Mouse (Mus musculus): Measurements from ENCODE around the gene 9230112D13Rik. TPM values are rescaled to one million over a fixed set of nuclear protein-coding genes. Genes with fewer than 3 reads are reported as not detected.

9230112D13Rik gene
- polyA plus RNA-seq, 1 experiment, result not detected

DNA sequence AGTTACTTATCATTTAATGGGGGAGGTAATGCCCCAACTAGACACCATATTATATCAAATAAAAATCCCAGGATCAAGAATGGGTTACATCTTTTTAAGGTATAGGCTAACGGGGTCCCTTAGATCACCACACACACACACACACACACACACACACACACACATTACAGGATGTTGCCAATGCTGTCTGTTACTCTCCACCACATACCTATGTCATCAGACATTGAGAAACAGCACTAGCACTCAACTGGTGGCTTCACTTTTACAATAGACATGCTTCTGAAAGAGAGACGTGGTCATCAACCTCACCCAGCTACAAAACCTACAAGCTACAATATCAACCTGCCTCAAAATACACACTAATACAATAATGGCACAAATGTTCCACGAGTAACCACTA lies 28.9 kb downstream of the 9230112D13Rik start:
- WGBS, result 89% methylated on average over 3 of the region's 3 CpGs
- Histone ChIP-seq H3K4me1 (ENCODE audit: control insufficient read depth, insufficient read depth, low read length) (no peaks in the 10 kb centered on the region), H3K27me3 (ENCODE audit: control insufficient read depth, insufficient read depth, low read length) (no peaks in the 10 kb centered on the region), H3K4me3 (replicated peaks; ENCODE audit: insufficient read depth, low read depth, low read length) (no peak overlapping the region), H3K27ac (ENCODE audit: insufficient read depth, low read length) (no peak overlapping the region)
- DNase-seq, result no peak
- TF ChIP-seq CTCF (IDR thresholded peaks at IDR 0.05; ENCODE audit: borderline replicate concordance, insufficient read depth, low read depth, low read length) (no peak), POLR2A (IDR thresholded peaks at IDR 0.05; ENCODE audit: borderline replicate concordance, insufficient read depth, low read length) (no peak)

DNA sequence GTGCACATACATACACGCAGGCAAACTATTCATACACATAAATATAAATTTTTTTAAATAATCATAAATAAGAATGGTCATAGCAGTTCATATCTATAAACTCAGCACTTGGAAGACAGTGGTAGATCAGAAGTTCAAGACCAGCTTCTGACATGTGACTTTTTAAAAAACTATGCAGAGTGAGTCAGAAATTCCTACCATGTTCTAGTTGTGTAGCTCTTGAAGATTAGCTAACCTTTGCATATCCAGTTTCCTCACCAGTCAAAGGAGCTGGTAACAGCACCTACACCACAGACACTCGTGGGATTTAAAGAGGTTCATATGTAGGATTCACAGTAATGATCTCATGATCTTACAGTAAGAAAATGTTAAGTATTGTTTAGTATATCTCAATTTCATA lies 29.9 kb downstream of the 9230112D13Rik start:
- no peaks in the 10 kb centered on the region for H3K4me1 ChIP-seq (ENCODE audit: control insufficient read depth, insufficient read depth, low read length)
- no peak for TF ChIP-seq POLR2A (IDR thresholded peaks at IDR 0.05; ENCODE audit: borderline replicate concordance, insufficient read depth, low read length)
- TF ChIP-seq CTCF (IDR thresholded peaks at IDR 0.05; ENCODE audit: borderline replicate concordance, insufficient read depth, low read depth, low read length), result no peak
- 90% methylated on average over 2 of the region's 2 CpGs for WGBS
- DNase-seq, result no peak
- no peak overlapping the region for H3K27ac ChIP-seq (ENCODE audit: insufficient read depth, low read length)
- H3K27me3 ChIP-seq (ENCODE audit: control insufficient read depth, insufficient read depth, low read length), result no peaks in the 10 kb centered on the region
- no peak overlapping the region for H3K4me3 ChIP-seq (replicated peaks; ENCODE audit: insufficient read depth, low read depth, low read length)

DNA sequence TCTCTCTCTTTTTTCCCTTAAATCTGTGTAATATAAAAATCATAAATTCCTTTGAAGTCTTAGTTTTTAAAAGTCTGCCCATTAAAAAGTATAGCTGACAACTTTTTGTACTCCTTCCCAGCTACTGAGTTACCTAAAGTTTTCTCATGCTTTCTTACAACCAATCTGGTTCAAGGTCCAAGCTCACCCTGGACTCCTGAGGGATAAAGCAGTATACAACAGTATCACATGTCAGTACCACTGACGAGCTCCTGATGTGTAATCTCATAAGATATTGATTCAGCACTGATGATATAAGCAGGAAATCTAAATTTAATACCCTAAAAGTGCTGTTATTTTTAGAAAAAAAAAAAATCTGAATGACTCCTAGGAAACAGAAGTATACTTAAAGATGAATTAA lies 31.6 kb downstream of the 9230112D13Rik start:
- no peaks in the 10 kb centered on the region for H3K27me3 ChIP-seq (ENCODE audit: control insufficient read depth, insufficient read depth, low read length)
- no peak overlapping the region for H3K4me3 ChIP-seq (replicated peaks; ENCODE audit: insufficient read depth, low read depth, low read length)
- TF ChIP-seq CTCF (IDR thresholded peaks at IDR 0.05; ENCODE audit: borderline replicate concordance, insufficient read depth, low read depth, low read length) (no peak), POLR2A (IDR thresholded peaks at IDR 0.05; ENCODE audit: borderline replicate concordance, insufficient read depth, low read length) (no peak)
- no peaks in the 10 kb centered on the region for H3K4me1 ChIP-seq (ENCODE audit: control insufficient read depth, insufficient read depth, low read length)
- H3K27ac ChIP-seq (ENCODE audit: insufficient read depth, low read length), result no peak overlapping the region
- WGBS, result 82% methylated on average over 1 of the region's 1 CpGs
- DNase-seq, result no peak

DNA sequence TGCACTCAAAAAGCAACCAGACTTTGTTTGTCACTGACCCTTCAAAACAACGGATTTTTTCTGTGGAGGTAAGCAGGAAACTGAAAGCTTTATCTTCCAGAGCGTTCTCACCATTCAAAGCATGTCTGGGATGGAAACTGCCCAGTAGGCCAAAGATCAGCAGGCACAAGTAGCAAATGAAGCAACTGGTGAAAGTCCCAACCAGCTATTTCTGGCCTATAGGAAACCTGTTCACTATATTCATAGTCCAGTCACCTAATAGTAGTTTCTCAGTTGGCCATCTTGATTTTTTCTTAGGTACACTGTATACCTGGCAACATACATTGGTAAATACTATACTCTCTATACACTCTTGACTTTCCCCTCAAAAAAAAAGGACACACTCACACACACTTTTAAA lies 32.7 kb downstream of the 9230112D13Rik start:
- DNase-seq, result no peak
- no peak overlapping the region for H3K27ac ChIP-seq (ENCODE audit: insufficient read depth, low read length)
- no peaks in the 10 kb centered on the region for H3K27me3 ChIP-seq (ENCODE audit: control insufficient read depth, insufficient read depth, low read length)
- no peak overlapping the region for H3K4me3 ChIP-seq (replicated peaks; ENCODE audit: insufficient read depth, low read depth, low read length)
- WGBS, result 78% methylated on average over 2 of the region's 2 CpGs
- TF ChIP-seq POLR2A (IDR thresholded peaks at IDR 0.05; ENCODE audit: borderline replicate concordance, insufficient read depth, low read length) (no peak), CTCF (IDR thresholded peaks at IDR 0.05; ENCODE audit: borderline replicate concordance, insufficient read depth, low read depth, low read length) (no peak)
- peaks cover 3% of the 10 kb centered on the region; the same call in 1 of the 2 replicates for H3K4me1 ChIP-seq (ENCODE audit: control insufficient read depth, insufficient read depth, low read length)

DNA sequence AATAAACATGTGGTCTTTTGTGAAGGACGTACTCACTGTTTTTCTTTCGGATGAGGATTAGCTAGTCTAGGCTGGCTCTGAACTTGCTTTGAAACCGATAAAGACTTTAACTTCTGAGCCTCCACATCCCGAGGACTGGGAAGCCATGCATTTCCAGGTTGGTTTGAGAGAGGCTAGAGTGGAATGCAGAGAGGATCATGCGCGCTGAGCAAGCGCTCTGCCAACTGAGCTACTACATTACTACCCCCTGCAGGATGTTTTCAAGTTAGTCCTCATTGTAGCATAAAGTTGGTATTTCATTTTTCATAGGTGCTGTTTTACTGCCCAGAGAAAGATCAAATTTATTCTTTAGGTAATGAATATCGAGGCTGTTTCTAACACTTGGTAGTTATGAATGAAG lies 36.4 kb downstream of the 9230112D13Rik start:
- Histone ChIP-seq H3K4me3 (replicated peaks; ENCODE audit: insufficient read depth, low read depth, low read length) (no peak overlapping the region), H3K27ac (ENCODE audit: insufficient read depth, low read length) (no peak overlapping the region), H3K4me1 (ENCODE audit: control insufficient read depth, insufficient read depth, low read length) (peaks cover 7% of the 10 kb centered on the region; the same call in 1 of the 2 replicates), H3K27me3 (ENCODE audit: control insufficient read depth, insufficient read depth, low read length) (no peaks in the 10 kb centered on the region)
- no peak for DNase-seq
- TF ChIP-seq POLR2A (IDR thresholded peaks at IDR 0.05; ENCODE audit: borderline replicate concordance, insufficient read depth, low read length), result no peak
- no peak for TF ChIP-seq CTCF (IDR thresholded peaks at IDR 0.05; ENCODE audit: borderline replicate concordance, insufficient read depth, low read depth, low read length)
- 67% methylated on average over 8 of the region's 8 CpGs for WGBS

DNA sequence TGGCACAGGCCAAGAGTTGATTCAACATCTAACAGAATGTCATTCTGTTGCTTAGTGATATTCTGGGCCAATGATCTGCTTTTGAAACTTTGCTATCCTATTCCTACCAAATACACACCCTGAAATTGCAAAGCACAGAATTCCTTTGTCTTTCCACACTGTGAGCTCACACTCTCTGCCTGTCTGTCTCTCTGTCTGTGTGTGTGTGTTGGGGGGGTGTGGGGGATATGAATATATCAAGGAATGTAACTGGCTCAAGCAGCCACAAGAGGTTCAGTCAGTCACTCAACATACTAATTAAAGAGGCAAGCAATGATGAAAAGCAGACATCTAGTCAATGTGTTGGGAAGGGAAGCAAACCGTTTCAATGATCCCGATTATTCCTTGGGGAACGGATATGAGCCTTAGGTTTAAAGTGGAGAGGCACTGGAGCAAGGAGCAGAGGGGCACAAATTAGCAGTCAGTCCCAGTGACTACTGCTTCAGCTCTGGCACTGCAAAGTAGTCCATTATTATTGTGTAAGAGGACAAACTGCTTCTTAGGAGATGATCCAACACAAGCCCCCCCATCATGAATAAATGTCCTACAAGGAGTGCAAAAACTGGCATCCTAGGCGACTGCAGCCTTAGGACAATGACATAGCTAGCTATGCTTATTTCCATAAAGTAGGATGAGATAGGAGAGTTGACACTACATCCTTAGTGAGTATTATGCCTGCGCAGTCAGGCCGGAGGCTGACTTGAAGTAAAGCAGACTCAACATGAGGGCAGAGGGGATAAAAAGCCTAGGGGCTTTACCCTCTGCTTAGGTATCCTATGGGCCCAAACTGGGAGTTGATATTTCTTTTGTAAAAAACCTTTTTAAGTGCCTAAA lies 38.9 kb downstream of the 9230112D13Rik start:
- Histone ChIP-seq H3K4me1 (ENCODE audit: control insufficient read depth, insufficient read depth, low read length) (peaks cover 7% of the 10 kb centered on the region; the same call in 1 of the 2 replicates), H3K27ac (ENCODE audit: insufficient read depth, low read length) (peak overlapping the region; percentile 27; the same call in 1 of the 2 replicates), H3K27me3 (ENCODE audit: control insufficient read depth, insufficient read depth, low read length) (no peaks in the 10 kb centered on the region), H3K4me3 (replicated peaks; ENCODE audit: insufficient read depth, low read depth, low read length) (no peak overlapping the region)
- no peak for DNase-seq
- TF ChIP-seq POLR2A (IDR thresholded peaks at IDR 0.05; ENCODE audit: borderline replicate concordance, insufficient read depth, low read length) (no peak), CTCF (IDR thresholded peaks at IDR 0.05; ENCODE audit: borderline replicate concordance, insufficient read depth, low read depth, low read length) (no peak)
- WGBS, result 59% methylated on average over 6 of the region's 6 CpGs

DNA sequence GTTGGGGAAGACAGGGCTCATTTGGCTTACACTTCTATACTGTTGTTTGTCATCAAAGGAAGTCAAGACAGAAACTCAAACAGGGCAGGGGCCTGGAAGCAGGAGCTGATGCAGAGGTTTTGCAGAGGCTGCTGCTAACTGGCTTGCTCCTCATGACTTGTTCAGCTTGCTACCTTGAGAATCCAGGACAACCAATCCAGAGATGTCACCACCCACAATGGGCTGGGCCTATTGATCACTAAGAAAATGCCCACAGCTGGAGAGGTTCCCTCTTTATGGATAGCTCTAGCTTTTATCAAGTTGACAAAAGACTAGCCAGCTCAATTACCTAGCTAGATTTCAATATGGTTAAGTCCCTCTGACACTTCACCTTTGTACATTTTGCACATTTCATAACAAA lies 51.0 kb downstream of the 9230112D13Rik start:
- Histone ChIP-seq H3K4me1 (ENCODE audit: control insufficient read depth, insufficient read depth, low read length) (no peaks in the 10 kb centered on the region; the same call in 1 of the 2 replicates), H3K27ac (ENCODE audit: insufficient read depth, low read length) (no peak overlapping the region), H3K4me3 (replicated peaks; ENCODE audit: insufficient read depth, low read depth, low read length) (no peak overlapping the region), H3K27me3 (ENCODE audit: control insufficient read depth, insufficient read depth, low read length) (no peaks in the 10 kb centered on the region)
- TF ChIP-seq CTCF (IDR thresholded peaks at IDR 0.05; ENCODE audit: borderline replicate concordance, insufficient read depth, low read depth, low read length) (no peak), POLR2A (IDR thresholded peaks at IDR 0.05; ENCODE audit: borderline replicate concordance, insufficient read depth, low read length) (no peak)
- no peak for DNase-seq

DNA sequence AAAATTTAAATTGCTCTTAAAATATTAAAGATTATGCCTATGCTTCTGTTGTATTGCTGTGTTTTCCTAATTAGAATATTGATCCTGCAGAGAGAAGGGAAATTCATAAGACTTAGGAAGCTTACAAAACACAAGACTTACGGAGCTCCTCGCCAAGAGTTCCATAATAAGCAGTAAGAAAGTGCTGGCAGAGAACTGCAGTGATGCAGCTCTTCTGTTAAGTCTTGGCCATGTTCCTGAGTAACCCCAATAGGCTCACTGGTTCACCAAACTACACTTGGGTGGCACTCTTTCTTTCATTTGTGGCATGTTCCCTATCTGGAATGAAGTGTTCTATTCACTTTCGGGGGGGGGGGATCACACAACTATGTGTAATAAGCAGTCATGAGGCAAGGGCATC lies 56.3 kb downstream of the 9230112D13Rik start:
- Histone ChIP-seq H3K27ac (ENCODE audit: insufficient read depth, low read length) (no peak overlapping the region), H3K4me3 (replicated peaks; ENCODE audit: insufficient read depth, low read depth, low read length) (no peak overlapping the region), H3K4me1 (ENCODE audit: control insufficient read depth, insufficient read depth, low read length) (no peaks in the 10 kb centered on the region; the same call in 1 of the 2 replicates), H3K27me3 (ENCODE audit: control insufficient read depth, insufficient read depth, low read length) (no peaks in the 10 kb centered on the region; the same call in 1 of the 2 replicates)
- DNase-seq, result peak in 1 of 2 experiments; percentile 17
- TF ChIP-seq POLR2A (IDR thresholded peaks at IDR 0.05; ENCODE audit: borderline replicate concordance, insufficient read depth, low read length) (no peak), CTCF (IDR thresholded peaks at IDR 0.05; ENCODE audit: borderline replicate concordance, insufficient read depth, low read depth, low read length) (no peak)
- 23% methylated on average over 3 of the region's 3 CpGs for WGBS

Other genes with a start within 250 kb of the 9230112D13Rik start
- gene Shld2, start 212.3 kb downstream of the 9230112D13Rik start, polyA plus RNA-seq (2012; rRNA removed), result 4.3 and 4.5 TPM in 2 replicates
- 192 and 196 TPM in 2 replicates for gene Glud1, start 212.1 kb downstream of the 9230112D13Rik start, polyA plus RNA-seq (2012; rRNA removed)
- not detected in 2 replicates for gene Fam25c, start 167.4 kb downstream of the 9230112D13Rik start, polyA plus RNA-seq (2012; rRNA removed)
- gene Sncg, start 148.0 kb downstream of the 9230112D13Rik start, polyA plus RNA-seq (2012; rRNA removed), result 132 and 163 TPM in 2 replicates
- 2.4 and 3.6 TPM in 2 replicates for gene Mmrn2, start 147.3 kb downstream of the 9230112D13Rik start, polyA plus RNA-seq (2012; rRNA removed)
- gene Bmpr1a, start 19.5 kb downstream of the 9230112D13Rik start, polyA plus RNA-seq (2012; rRNA removed), result 23.3 and 24.3 TPM in 2 replicates
- gene Ldb3, start 65.9 kb upstream of the 9230112D13Rik start, polyA plus RNA-seq (2012; rRNA removed), result 7.0 TPM in 2 replicates
- 0.17 and 0.33 TPM in 2 replicates for gene Opn4, start 77.3 kb upstream of the 9230112D13Rik start, polyA plus RNA-seq (2012; rRNA removed)
- gene Wapl, start 151.1 kb upstream of the 9230112D13Rik start, polyA plus RNA-seq (2012; rRNA removed), result 21.4 and 22.4 TPM in 2 replicates

Measured in cerebellum, adult 2 months (tissue).